Mouse (Mus musculus) bone marrow macrophage, adult 2 months (primary cell): ENCODE measurements around the gene Tmpo. TPM values are rescaled to one million over a fixed set of nuclear protein-coding genes. Genes with fewer than 3 reads are reported as not detected.
A peak's percentile ranks its signal among the peaks of the same experiment; 100 is the strongest.

Experiments used
- H3K27ac ChIP-seq: 2 replicates; pipeline ENCODE4 v1.5.1; 2012; ENCODE audit warnings: low read depth, low read length; ENCODE audit not compliant: insufficient read depth
- H3K4me1 ChIP-seq: 2 replicates; pipeline ENCODE4 v1.6.1; 2012; ENCODE audit warnings: low read length; ENCODE audit not compliant: control insufficient read depth, insufficient read depth
- H3K4me3 ChIP-seq: 2 replicates; pipeline ENCODE4 v1.5.1; 2012; ENCODE audit warnings: mild to moderate bottlenecking, low read length, moderate library complexity; ENCODE audit not compliant: insufficient read depth
- CTCF ChIP-seq: IDR thresholded peaks from 2 replicates; pipeline ENCODE4 v1.5.1; 2012; ENCODE audit warnings: low read depth, mild to moderate bottlenecking, low read length, moderate library complexity
- POLR2A ChIP-seq: IDR thresholded peaks from 2 replicates; pipeline ENCODE4 v1.6.1; 2012; ENCODE audit warnings: mild to moderate bottlenecking, low read depth, low read length, borderline replicate concordance
- polyA plus RNA-seq: library from polyadenylated mRNA; stranded (reverse); fragments of >200 nt; gene quantifications from 2 replicates; pipeline ENCODE4 v1.2.4, GENCODE M21; 2012; ENCODE audit not compliant: missing spikeins, insufficient read depth, insufficient read length

Gene Tmpo
- polyA plus RNA-seq, 1 experiment, result 155 TPM

DNA sequence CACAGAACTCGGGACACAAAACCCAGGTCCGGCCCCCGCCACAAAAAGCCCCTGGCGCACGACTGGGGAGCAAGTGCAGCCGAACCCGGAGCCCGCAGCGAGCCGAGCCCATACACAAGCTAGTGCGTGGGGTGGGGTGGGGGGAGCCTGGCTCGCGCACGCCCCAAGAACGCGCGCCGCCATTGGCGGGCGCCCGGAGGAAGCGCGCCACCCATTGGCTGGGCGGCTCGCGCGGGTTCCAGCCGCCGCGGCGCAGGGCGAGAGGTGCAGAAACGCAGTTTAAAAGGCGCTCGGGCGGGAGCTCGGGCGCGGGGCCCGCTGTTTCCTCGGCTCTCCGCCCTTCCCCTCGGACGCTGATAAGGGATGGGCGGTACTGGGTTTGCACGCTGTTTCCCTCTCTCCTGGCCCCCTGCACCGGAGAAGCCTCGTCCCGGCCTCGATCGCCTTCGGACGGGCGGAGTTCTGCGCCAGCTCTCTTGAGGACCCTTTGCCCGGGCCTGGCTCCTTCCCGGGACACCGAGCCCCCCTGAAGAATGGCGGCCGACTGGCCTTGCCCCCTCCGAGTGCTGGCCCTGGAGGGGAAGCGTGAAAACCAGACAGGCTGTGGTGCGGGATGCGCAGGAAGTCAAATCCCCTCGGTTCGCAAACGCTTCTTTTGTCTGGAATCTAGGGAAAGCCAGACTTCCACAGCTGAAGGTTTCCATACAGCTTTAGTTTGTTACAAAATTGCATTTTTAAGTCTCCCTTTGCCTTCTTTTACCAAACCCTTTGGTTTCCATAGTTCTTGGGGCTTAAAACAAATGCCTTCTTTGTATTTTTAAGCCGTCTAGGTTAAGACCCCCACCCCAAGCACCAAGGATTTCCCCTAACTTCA lies 9.4 kb downstream of the Tmpo start:
- Histone ChIP-seq H3K4me3 (peak overlapping the region; percentile 78), H3K4me1 (peaks cover 14% of the 10 kb centered on the region), H3K27ac (peak overlapping the region; percentile 84)
- TF ChIP-seq CTCF (no peak), POLR2A (no peak)

GRCm38 (mm10) chr10:91171041-91171440 lies 10.1 kb downstream of the Tmpo start:
- Histone ChIP-seq H3K27ac (peak overlapping the region; percentile 84), H3K4me1 (peaks cover 15% of the 10 kb centered on the region), H3K4me3 (peak overlapping the region; percentile 78)
- TF ChIP-seq POLR2A (no peak), CTCF (no peak)

DNA sequence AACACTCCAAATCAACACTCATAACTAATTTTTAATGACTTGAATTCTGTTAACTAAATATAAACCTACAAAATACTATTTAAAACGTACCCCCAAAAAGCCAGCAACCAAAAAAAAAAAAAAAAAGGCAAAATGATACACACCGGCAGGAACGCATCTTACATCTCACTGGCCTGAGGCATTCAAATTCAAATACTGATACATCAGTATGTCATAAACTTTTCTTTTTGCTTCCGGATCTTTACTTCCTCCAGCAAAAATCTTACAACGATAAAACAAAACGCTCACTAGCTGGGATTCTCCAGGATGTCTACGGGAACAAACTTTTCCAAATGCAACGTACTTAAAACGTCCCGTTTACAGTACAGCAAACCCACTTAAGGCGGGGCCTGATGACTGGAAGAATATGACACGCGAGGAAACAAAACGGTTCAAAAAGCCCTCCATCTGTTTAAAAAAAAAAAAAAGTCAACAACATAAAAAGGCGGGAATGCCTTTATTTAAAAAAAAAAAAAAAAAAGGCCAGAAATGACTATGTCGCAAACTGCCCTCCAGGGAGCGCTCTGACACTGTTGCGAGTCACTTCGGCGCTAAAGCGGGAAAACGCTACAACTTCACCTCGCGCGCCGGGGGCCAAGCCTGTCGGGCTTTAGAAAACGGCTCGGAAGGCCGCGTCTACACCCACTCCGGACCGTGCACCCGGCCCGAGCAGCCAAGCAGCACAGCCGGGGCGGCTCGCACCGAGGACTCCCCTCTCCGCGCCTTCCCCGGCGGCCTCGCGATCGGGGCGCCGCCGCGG lies 10.8 kb downstream of the Tmpo start:
- Histone ChIP-seq H3K4me3 (peak overlapping the region; percentile 78), H3K4me1 (peaks cover 15% of the 10 kb centered on the region), H3K27ac (peak overlapping the region; percentile 84)
- TF ChIP-seq CTCF (peak; percentile 72), POLR2A (no peak)

GRCm38 (mm10) chr10:91169414-91170065 lies 11.6 kb downstream of the Tmpo start:
- H3K27ac ChIP-seq, result peak overlapping the region; percentile 84
- peak overlapping the region; percentile 78 for H3K4me3 ChIP-seq
- TF ChIP-seq CTCF (no peak), POLR2A (no peak)
- peaks cover 15% of the 10 kb centered on the region for H3K4me1 ChIP-seq

- H3K4me3 ChIP-seq, result no peak overlapping the region
- peaks cover 20% of the 10 kb centered on the region for H3K4me1 ChIP-seq
- no peak overlapping the region for H3K27ac ChIP-seq
- TF ChIP-seq POLR2A (no peak), CTCF (no peak)
These were observed 13.8 kb downstream of the Tmpo start for GRCm38 (mm10) chr10:91167352-91167751.

GRCm38 (mm10) chr10:91166890-91167289 lies 14.2 kb downstream of the Tmpo start:
- Histone ChIP-seq H3K4me1 (peaks cover 20% of the 10 kb centered on the region), H3K4me3 (no peak overlapping the region), H3K27ac (no peak overlapping the region)
- no peak for TF ChIP-seq CTCF
- TF ChIP-seq POLR2A, result no peak

DNA sequence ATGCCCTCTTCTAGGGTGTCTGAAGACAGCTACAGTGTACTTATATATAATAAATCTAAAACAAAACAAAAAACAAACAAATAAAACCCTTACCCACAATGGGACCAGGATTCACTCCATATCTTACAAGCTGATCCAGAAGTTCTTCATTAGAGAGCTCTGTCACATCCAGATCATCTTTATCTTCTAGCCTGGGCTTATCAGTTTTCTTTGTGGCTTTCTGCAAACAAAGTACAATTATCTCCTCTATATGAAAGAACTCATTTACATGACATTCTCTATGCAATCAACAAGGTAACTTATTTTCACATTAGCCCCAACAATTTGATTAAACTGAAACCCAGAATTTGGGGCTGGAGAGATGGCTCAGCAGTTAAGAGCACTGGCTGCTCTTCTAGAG lies 15.3 kb downstream of the Tmpo start:
- Histone ChIP-seq H3K27ac (no peak overlapping the region), H3K4me3 (no peak overlapping the region), H3K4me1 (peaks cover 22% of the 10 kb centered on the region)
- TF ChIP-seq CTCF (no peak), POLR2A (no peak)

- H3K4me3 ChIP-seq, result no peak overlapping the region
- H3K4me1 ChIP-seq, result peaks cover 24% of the 10 kb centered on the region
- TF ChIP-seq CTCF, result no peak
- no peak for TF ChIP-seq POLR2A
- no peak overlapping the region for H3K27ac ChIP-seq
These were observed 16.6 kb downstream of the Tmpo start for GRCm38 (mm10) chr10:91164491-91164890.

GRCm38 (mm10) chr10:91162511-91163163 lies 18.5 kb downstream of the Tmpo start:
- no peak for TF ChIP-seq CTCF
- TF ChIP-seq POLR2A, result no peak
- peaks cover 30% of the 10 kb centered on the region for H3K4me1 ChIP-seq
- peak overlapping the region; percentile 2; the same call in 1 of the 2 replicates for H3K27ac ChIP-seq
- no peak overlapping the region for H3K4me3 ChIP-seq
